ENCODE assay signal across 25 mouse cellular contexts in the genomic region with DNA sequence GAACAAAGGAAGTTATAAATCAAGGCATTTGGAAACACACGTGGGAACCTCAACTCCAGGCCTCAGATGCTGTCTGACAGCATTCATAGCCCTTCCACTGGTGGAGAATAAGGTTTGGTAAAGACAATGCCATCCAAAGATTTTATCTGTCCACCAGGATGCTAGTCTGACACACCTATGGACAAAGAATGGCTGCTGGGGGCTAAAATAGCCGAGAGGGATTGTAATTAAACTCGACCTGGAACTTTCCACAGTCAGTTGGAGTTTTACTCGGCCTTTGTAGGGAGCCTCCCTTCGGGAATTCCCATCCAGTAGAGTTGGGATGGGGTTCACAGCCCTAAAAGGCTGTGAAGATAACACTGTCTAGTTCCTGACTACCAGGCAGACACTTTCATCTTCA. TPM values are rescaled to one million over a fixed set of nuclear protein-coding genes. Genes with fewer than 3 reads are reported as not detected.
"Had no signal": no experiment of that assay in that cellular context is flagged by ENCODE, and none has a peak within 500 bp of the region (broad histone marks: within the 10 kb centered on the region; RNA-seq: fewer than 3 reads in every experiment).

No protein-coding gene starts in this region.

- ATAC-seq: intestine, embryonic 16.5 days; liver, postnatal 0 days; lung, postnatal 0 days; midbrain, embryonic 15.5 days had no signal

- H3K27ac ChIP-seq: limb, embryonic 12.5 days; limb, embryonic 15.5 days; liver, embryonic 14.5 days; macrophage; midbrain, embryonic 12.5 days; midbrain, embryonic 15.5 days; neural tube, embryonic 12.5 days; neural tube, embryonic 15.5 days; stomach, embryonic 15.5 days had no signal

- H3K4me3 ChIP-seq: limb, embryonic 12.5 days; limb, embryonic 15.5 days; midbrain, embryonic 12.5 days; midbrain, embryonic 15.5 days; neural tube, embryonic 12.5 days; neural tube, embryonic 15.5 days; stomach, embryonic 15.5 days had no signal

- DNase-seq: left cerebral cortex, postnatal 4 days; liver, postnatal 0 days; lung, embryonic 14.5 days; right cerebral cortex, adult 18-20 months; right cerebral cortex, postnatal 14 days; right cerebral cortex, postnatal 4 days; thymus, adult 2 months; thymus, postnatal 14 days; thymus, postnatal 4 days had no signal

- H3K36me3 ChIP-seq: midbrain, embryonic 12.5 days; midbrain, embryonic 15.5 days; neural tube, embryonic 12.5 days had no signal

- H3K4me1 ChIP-seq: limb, embryonic 12.5 days; midbrain, embryonic 12.5 days; midbrain, embryonic 15.5 days; neural tube, embryonic 12.5 days; neural tube, embryonic 15.5 days; stomach, embryonic 15.5 days had no signal

- H3K9me3 ChIP-seq: limb, embryonic 12.5 days; limb, embryonic 15.5 days; midbrain, embryonic 12.5 days; midbrain, embryonic 15.5 days; neural tube, embryonic 12.5 days; neural tube, embryonic 15.5 days; stomach, embryonic 15.5 days had no signal

- H3K4me2 ChIP-seq: limb, embryonic 12.5 days; limb, embryonic 15.5 days; liver, embryonic 11.5 days; lung, embryonic 14.5 days; midbrain, embryonic 12.5 days; midbrain, embryonic 15.5 days; neural tube, embryonic 12.5 days; neural tube, embryonic 15.5 days; stomach, embryonic 15.5 days had no signal

- H3K27me3 ChIP-seq: limb, embryonic 12.5 days; limb, embryonic 15.5 days; midbrain, embryonic 12.5 days; midbrain, embryonic 15.5 days; neural tube, embryonic 12.5 days; neural tube, embryonic 15.5 days; stomach, embryonic 15.5 days had no signal

- H3K9ac ChIP-seq: limb, embryonic 12.5 days; limb, embryonic 15.5 days; liver, embryonic 14.5 days; liver, postnatal 0 days; lung, embryonic 14.5 days; midbrain, embryonic 12.5 days; midbrain, embryonic 15.5 days; neural tube, embryonic 12.5 days; neural tube, embryonic 15.5 days; stomach, embryonic 15.5 days had no signal

RNA-seq across cellular contexts. Expression of a gene that starts 35.9 kb away (rescaled TPM):
- total RNA-seq: layer of hippocampus, adult 18-20 months; layer of hippocampus, postnatal 14 days; left cerebral cortex, adult 8-10 months; left cerebral cortex, postnatal 14 days; left cerebral cortex, postnatal 4 days had no signal
- polyA plus RNA-seq: intestine, embryonic 16.5 days; limb, embryonic 12.5 days; limb, embryonic 15.5 days; liver, embryonic 11.5 days; liver, postnatal 0 days; lung, postnatal 0 days; macrophage; midbrain, embryonic 12.5 days; midbrain, embryonic 15.5 days; neural tube, embryonic 12.5 days; neural tube, embryonic 15.5 days; stomach, embryonic 15.5 days; thymus, adult 2 months had no signal
